Mouse (Mus musculus) hindbrain, embryonic 10.5 days (tissue): ENCODE measurements at regions not wholly inside any gene's neighbourhood (a gene's known extent, or its start where the extent isn't known, plus 50 kb on each side); places are given as distances from the start of the nearest gene placed in this dataset.

Experiments used
- DNase-seq: peaks from one replicate; pipeline ENCODE4 v3.0.0-alpha.2; 2017; ENCODE audit warnings: low spot score
- H3K27ac ChIP-seq: fragments of 300-500 bp; sonication (generic); 2 replicates; pipeline ENCODE4 v1.5.1; 2016; ENCODE audit warnings: mild to moderate bottlenecking, moderate library complexity
- H3K27me3 ChIP-seq: fragments of 300-500 bp; sonication (generic); 2 replicates; pipeline ENCODE4 v1.6.1; 2016; ENCODE audit warnings: mild to moderate bottlenecking; ENCODE audit not compliant: poor library complexity, insufficient read depth, severe bottlenecking
- H3K36me3 ChIP-seq: fragments of 300-500 bp; sonication (generic); 2 replicates; pipeline ENCODE4 v1.6.1; 2016; ENCODE audit warnings: mild to moderate bottlenecking, moderate library complexity
- H3K4me1 ChIP-seq: fragments of 300-500 bp; sonication (generic); replicated peaks from 2 replicates; pipeline ENCODE4 v1.6.1; 2016; ENCODE audit warnings: mild to moderate bottlenecking
- H3K4me3 ChIP-seq: fragments of 300-500 bp; sonication (generic); 2 replicates; pipeline ENCODE4 v1.5.1; 2016; ENCODE audit warnings: mild to moderate bottlenecking, moderate library complexity
- H3K9me3 ChIP-seq: fragments of 300-500 bp; sonication (generic); 2 replicates; pipeline ENCODE4 v1.6.1; 2016; ENCODE audit warnings: mild to moderate bottlenecking, moderate library complexity
- WGBS: fragments of 180-500 bp; shearing (Covaris S2); methylation state at CpG from one replicate; pipeline ENCODE4 v1.1.7; 2016; 5-methylcytosine and 5-hydroxymethylcytosine counted together

- H3K9me3 ChIP-seq, result no peaks in the 10 kb centered on the region
- DNase-seq, result no peak
- H3K27ac ChIP-seq, result no peak overlapping the region
- H3K4me3 ChIP-seq, result no peak overlapping the region
- no peaks in the 10 kb centered on the region for H3K27me3 ChIP-seq
- no peaks in the 10 kb centered on the region for H3K36me3 ChIP-seq
- H3K4me1 ChIP-seq, result no peaks in the 10 kb centered on the region
These were observed 509.3 kb upstream of the Pou3f3 start for GRCm38 (mm10) chr1:42186295-42186694.

DNA sequence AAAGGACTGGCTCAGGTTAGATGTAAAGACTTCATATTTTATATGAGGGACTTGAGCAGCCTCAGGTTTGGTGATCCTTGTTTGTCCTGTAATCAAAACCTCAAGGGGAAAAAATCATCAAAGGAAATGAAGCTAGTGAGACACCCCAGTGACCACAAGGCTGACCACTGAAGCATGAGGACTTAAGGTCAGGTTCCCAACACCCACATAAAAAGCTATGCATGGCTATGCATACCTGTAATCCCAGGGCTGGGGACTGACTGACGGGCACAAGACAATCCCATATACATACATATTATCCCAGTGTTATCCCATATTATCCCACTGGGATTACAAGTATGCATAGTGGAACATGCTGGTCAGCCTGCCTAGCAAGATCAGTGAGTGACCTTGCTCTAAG is 467.5 kb upstream of the Pou3f3 start:
- Histone ChIP-seq H3K27ac (no peak overlapping the region), H3K9me3 (no peaks in the 10 kb centered on the region), H3K27me3 (no peaks in the 10 kb centered on the region), H3K4me1 (peaks cover 8% of the 10 kb centered on the region), H3K36me3 (no peaks in the 10 kb centered on the region), H3K4me3 (no peak overlapping the region)
- no peak for DNase-seq
- WGBS, result 68% methylated on average over 1 of the region's 1 CpGs

DNA sequence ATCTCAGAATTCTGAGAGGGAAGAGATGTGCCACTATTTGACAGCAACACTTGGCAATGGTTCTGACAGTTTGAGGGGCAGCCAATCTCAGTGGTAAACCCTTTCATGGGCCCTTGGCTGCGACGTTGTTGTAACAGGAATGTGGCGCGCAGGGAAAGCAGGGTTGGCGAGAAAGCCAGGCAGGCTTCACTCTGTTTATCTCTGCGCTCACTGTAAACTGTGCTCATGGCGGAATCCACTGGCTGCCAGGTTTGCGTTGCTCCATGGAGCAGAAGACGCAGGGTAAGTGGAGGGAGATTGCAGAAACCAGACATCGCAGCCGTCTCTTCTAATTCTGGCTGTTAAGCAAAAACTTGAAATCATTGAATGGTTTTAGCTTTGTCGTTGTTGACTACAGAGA is 465.9 kb upstream of the Pou3f3 start:
- H3K4me1 ChIP-seq, result peaks cover 18% of the 10 kb centered on the region
- H3K27ac ChIP-seq, result no peak overlapping the region
- DNase-seq, result no peak
- 80% methylated on average over 12 of the region's 12 CpGs for WGBS
- no peaks in the 10 kb centered on the region for H3K9me3 ChIP-seq
- H3K36me3 ChIP-seq, result no peaks in the 10 kb centered on the region
- no peak overlapping the region for H3K4me3 ChIP-seq
- no peaks in the 10 kb centered on the region for H3K27me3 ChIP-seq

GRCm38 (mm10) chr1:42230469-42231040 is 465.0 kb upstream of the Pou3f3 start:
- DNase-seq, result no peak
- H3K27ac ChIP-seq, result no peak overlapping the region
- 94% methylated on average over 21 of the region's 21 CpGs for WGBS

DNA sequence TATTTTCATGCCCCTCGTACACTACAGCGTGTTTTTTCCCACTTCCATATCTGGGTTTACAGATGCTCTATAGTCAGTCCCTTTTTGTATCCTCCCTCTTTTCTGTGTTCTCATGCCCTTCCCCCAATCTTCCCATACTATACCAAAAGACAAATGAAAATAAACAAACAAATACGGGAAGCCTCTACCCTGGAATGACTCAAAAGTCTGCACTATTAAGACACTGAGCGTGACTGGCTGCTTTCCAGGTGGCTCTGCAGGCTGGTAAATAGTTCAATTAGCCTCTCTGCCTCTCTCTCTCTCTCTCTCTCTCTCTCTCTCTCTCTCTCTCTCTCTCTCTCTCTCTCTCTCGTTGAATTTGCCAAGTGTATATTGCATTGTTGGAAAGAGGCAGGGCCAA is 464.5 kb upstream of the Pou3f3 start:
- Histone ChIP-seq H3K4me3 (no peak overlapping the region), H3K4me1 (peaks cover 18% of the 10 kb centered on the region), H3K36me3 (no peaks in the 10 kb centered on the region), H3K9me3 (no peaks in the 10 kb centered on the region), H3K27me3 (no peaks in the 10 kb centered on the region), H3K27ac (no peak overlapping the region; the same call in 1 of the 2 replicates)
- DNase-seq, result no peak
- WGBS, result 72% methylated on average over 5 of the region's 5 CpGs

More at GRCm38 (mm10) chr1:42230469-42231040, 465.0 kb upstream of the Pou3f3 start:
- no peaks in the 10 kb centered on the region for H3K36me3 ChIP-seq
- no peak overlapping the region for H3K4me3 ChIP-seq
- H3K4me1 ChIP-seq, result peaks cover 18% of the 10 kb centered on the region
- H3K27me3 ChIP-seq, result no peaks in the 10 kb centered on the region
- no peaks in the 10 kb centered on the region for H3K9me3 ChIP-seq

DNA sequence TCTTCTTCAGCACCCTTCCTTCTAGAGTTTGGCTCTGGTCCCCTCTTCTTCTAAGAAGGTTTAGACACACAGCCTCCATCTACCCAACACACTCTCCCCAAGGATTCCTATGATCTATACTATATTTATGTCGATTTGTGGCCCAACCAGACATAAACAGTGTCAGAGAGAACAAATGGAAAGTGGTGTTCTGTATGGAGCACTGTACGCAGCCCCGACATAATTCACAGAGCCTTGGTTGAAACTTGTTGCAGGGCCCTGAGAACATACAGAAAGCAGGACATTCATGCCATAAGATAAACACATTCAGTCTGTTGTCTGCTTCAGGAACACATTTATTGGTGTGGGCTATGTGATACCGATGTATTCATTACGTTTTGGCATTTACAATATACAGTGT is 463.7 kb upstream of the Pou3f3 start:
- no peak for DNase-seq
- Histone ChIP-seq H3K4me3 (no peak overlapping the region), H3K27me3 (no peaks in the 10 kb centered on the region), H3K9me3 (no peaks in the 10 kb centered on the region), H3K4me1 (peaks cover 18% of the 10 kb centered on the region), H3K36me3 (no peaks in the 10 kb centered on the region), H3K27ac (no peak overlapping the region)
- 96% methylated on average over 5 of the region's 5 CpGs for WGBS

GRCm38 (mm10) chr1:42232716-42233115 is 462.9 kb upstream of the Pou3f3 start:
- WGBS, result 81% methylated on average over 6 of the region's 6 CpGs
- Histone ChIP-seq H3K27me3 (no peaks in the 10 kb centered on the region), H3K36me3 (no peaks in the 10 kb centered on the region), H3K4me1 (peaks cover 18% of the 10 kb centered on the region), H3K27ac (no peak overlapping the region), H3K9me3 (no peaks in the 10 kb centered on the region), H3K4me3 (no peak overlapping the region)
- DNase-seq, result no peak

DNA sequence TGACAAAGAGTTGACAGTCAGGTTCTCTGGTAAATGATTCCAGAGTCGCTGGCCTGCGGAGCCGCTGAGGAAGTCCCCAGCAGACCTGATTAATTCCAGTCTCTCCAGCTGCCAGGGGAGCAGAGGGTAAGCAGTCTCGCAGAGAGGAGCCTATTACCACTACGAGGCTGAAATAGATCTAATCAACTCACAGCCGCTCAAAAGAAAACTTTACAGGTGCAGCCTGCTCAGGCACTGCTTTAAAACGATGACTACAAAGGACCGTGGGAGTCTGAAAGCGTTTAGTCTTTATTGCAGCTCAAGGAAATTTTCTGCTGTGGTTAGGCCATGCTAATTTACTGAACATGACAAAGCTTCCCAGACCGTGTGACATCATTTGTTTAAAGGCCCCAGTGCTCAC is 462.3 kb upstream of the Pou3f3 start:
- DNase-seq, result peak; percentile 60
- WGBS, result 16% methylated on average over 10 of the region's 10 CpGs
- Histone ChIP-seq H3K27ac (peak overlapping the region; percentile 72), H3K4me1 (peaks cover 18% of the 10 kb centered on the region), H3K36me3 (no peaks in the 10 kb centered on the region), H3K4me3 (no peak overlapping the region), H3K9me3 (no peaks in the 10 kb centered on the region), H3K27me3 (no peaks in the 10 kb centered on the region)

DNA sequence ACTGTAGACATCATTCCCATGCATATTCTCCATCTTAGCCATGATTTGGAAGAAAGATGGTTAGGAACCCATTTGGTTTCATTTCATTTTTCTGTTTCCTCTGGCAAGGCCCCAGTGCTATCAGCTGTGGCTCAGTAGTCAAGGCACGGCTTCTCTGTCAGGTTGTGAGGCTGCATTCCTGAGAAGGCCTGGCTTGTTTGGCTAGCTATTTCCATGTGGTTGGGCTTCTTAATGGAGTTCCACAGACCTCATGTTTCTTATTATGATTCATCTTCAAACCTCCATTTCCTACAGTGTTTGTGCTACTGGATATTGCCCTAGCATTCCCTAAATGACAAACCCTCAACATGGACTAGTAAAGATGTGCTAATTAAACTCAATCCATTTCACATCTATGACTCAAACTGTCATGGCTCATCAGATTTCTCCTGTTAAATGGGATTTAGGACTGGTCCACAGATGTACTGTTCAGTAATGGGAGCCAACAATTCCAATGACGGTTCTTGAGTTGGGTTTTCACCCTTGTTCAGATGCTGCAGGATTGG is 459.0 kb upstream of the Pou3f3 start:
- H3K27ac ChIP-seq, result no peak overlapping the region
- WGBS, result 90% methylated on average over 2 of the region's 2 CpGs
- H3K4me1 ChIP-seq, result peaks cover 17% of the 10 kb centered on the region
- no peaks in the 10 kb centered on the region for H3K27me3 ChIP-seq
- DNase-seq, result no peak
- no peaks in the 10 kb centered on the region for H3K36me3 ChIP-seq
- no peak overlapping the region for H3K4me3 ChIP-seq
- H3K9me3 ChIP-seq, result no peaks in the 10 kb centered on the region

- 86% methylated on average over 3 of the region's 3 CpGs for whole genome bisulfite sequencing
- H3K36me3 ChIP-seq, result no peaks in the 10 kb centered on the region
- H3K4me3 ChIP-seq, result no peak overlapping the region
- DNase-seq, result no peak
- no peaks in the 10 kb centered on the region for H3K27me3 ChIP-seq
- H3K27ac ChIP-seq, result 0 out of 2 replicates have a peak overlapping the region, but pooled peaks have one; percentile 12
- no peaks in the 10 kb centered on the region for H3K9me3 ChIP-seq
- peaks cover 29% of the 10 kb centered on the region for H3K4me1 ChIP-seq
These were observed 457.2 kb upstream of the Pou3f3 start for GRCm38 (mm10) chr1:42238408-42238807.

DNA sequence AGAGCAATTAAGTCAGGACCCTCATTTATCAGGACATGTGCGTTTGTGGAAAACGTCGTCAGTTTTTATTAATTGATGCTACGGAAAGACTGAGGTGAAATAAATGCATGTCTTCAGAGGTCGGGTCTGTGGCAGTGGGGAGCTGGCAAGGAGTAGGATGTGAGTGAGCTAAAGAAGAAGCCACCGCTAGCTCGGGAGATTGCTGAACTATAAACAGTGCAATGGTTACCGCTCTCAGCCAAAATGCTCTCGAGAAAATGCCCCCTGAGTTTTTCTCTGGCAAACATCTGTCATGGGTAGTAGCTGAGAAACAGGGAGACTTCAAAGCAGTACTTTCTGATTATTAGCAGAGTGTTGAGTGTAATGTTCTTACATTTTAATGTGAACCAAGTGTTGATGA is 454.4 kb upstream of the Pou3f3 start:
- H3K4me3 ChIP-seq, result no peak overlapping the region
- H3K4me1 ChIP-seq, result peaks cover 32% of the 10 kb centered on the region
- H3K27ac ChIP-seq, result peak overlapping the region; percentile 90; the same call in 1 of the 2 replicates
- H3K27me3 ChIP-seq, result no peaks in the 10 kb centered on the region
- H3K36me3 ChIP-seq, result no peaks in the 10 kb centered on the region
- 77% methylated on average over 9 of the region's 9 CpGs for WGBS
- DNase-seq, result no peak
- H3K9me3 ChIP-seq, result no peaks in the 10 kb centered on the region

- WGBS, result 90% methylated on average over 11 of the region's 11 CpGs
- Histone ChIP-seq H3K4me1 (peaks cover 32% of the 10 kb centered on the region), H3K36me3 (no peaks in the 10 kb centered on the region), H3K27me3 (no peaks in the 10 kb centered on the region), H3K27ac (peak overlapping the region; percentile 90), H3K9me3 (no peaks in the 10 kb centered on the region), H3K4me3 (no peak overlapping the region)
- DNase-seq, result no peak
These were observed 453.9 kb upstream of the Pou3f3 start for GRCm38 (mm10) chr1:42241601-42242220.

DNA sequence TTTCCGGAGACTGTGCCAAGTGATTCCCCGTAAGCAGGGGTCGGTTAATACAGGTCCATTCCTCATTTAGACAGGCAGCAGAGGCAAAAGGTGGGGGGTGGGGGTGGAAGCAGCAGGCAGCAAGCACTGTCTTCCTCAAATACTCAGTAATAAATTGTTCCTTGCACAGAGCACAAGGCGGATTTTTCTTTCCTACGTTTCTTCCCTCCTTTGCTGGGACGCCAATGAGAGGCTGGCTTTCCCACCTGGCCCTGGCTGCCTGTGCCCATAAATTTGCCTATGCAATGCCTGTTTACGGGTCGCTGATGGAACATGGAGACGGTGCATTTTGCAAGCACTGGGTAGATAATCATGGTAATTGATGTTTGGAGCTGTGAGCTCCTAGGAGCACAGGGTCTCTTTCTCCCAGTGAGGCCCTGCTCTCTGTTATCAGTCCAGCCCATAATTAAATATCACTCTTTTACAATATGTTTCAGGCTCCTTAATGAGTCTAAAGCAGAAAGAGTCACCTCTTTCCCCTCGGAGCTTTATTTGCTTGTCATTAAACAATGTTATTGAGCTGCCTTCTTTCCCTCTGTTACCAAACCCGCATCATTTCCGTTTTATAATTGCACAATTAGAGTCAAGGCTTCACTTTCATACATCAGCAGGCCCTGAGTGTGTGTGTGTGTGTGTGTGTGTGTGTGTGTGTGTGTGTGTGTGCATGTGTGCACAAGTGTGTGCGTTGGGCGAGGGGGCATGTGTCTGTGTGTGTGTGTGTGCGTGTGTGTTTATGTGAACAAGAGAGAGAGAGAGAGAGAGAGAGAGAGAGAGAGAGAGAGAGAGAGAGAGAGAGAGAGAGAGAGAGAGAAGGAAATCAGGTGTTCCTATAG is 452.7 kb upstream of the Pou3f3 start:
- Histone ChIP-seq H3K4me1 (peaks cover 32% of the 10 kb centered on the region), H3K27me3 (no peaks in the 10 kb centered on the region), H3K9me3 (no peaks in the 10 kb centered on the region), H3K27ac (peak overlapping the region; percentile 90), H3K36me3 (no peaks in the 10 kb centered on the region), H3K4me3 (no peak overlapping the region)
- no peak for DNase-seq
- WGBS, result 57% methylated on average over 15 of the region's 15 CpGs
